Mouse (Mus musculus): ENCODE measurements at regions not wholly inside any gene's neighbourhood (a gene's known extent, or its start where the extent isn't known, plus 50 kb on each side); places are given as distances from the start of the nearest gene placed in this dataset.

DNA sequence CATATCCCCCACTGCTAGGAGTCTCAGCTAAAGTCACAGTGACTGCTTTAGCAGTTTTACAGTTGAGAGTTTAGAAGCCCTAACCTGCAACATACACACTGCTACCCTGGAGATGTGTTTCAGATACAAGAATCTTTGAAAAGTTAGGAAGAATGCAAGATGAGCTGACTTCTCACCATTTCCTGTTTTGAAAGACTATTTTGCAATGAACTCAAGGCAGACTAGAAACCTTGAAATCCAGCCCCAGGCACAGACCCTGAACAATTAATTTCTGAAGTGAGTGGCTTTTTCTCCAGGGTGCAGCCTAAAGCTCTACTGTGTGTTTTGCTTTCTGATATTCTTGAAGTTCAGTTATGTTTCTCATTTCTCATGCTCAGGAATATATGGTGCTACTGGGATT is 440.6 kb downstream of the Nebl start:
- TF ChIP-seq CTCF (IDR thresholded peaks at IDR 0.05) (no peak), EP300 (IDR thresholded peaks at IDR 0.05) (no peak)

Data from lung, postnatal 0 days (tissue).